Mouse (Mus musculus): ENCODE results near the gene Flnb. TPM values are rescaled to one million over a fixed set of nuclear protein-coding genes. Genes with fewer than 3 reads are reported as not detected.

The Flnb gene
- polyA plus RNA-seq, 1 experiment from 2014 or later = 13.8 TPM

DNA sequence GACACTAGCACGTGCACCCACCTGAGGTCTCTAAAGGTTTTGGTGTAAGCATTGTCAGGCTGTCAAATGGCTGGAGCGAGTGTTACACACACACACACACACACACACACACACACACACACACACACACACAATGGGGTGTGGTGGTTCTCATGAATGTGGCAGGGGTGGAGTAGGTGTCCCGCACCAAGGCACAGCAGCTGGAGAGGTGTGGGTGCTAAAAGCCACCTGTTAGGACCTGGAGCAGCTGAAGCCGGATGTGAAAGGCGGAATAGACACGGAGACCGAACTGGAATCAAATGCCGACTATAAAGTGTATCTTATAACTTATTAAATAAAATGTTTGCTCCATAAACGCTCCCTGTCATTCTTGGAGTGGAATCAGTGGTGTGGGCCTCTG, 133.5 kb downstream of the Flnb start:
- Histone ChIP-seq H3K4me3 (no peak overlapping the region), H3K4me1 (peaks cover 15% of the 10 kb centered on the region), H3K27ac (replicated peaks) (no peak overlapping the region), H3K36me3 (peaks cover 40% of the 10 kb centered on the region), H3K27me3 (ENCODE audit: low read depth, poor library complexity, severe bottlenecking) (no peaks in the 10 kb centered on the region), H3K9me3 (replicated peaks) (no peaks in the 10 kb centered on the region)
- WGBS = 92% methylated on average over 9 of the region's 9 CpGs
- DNase-seq (ENCODE audit: low spot score) = no peak

DNA sequence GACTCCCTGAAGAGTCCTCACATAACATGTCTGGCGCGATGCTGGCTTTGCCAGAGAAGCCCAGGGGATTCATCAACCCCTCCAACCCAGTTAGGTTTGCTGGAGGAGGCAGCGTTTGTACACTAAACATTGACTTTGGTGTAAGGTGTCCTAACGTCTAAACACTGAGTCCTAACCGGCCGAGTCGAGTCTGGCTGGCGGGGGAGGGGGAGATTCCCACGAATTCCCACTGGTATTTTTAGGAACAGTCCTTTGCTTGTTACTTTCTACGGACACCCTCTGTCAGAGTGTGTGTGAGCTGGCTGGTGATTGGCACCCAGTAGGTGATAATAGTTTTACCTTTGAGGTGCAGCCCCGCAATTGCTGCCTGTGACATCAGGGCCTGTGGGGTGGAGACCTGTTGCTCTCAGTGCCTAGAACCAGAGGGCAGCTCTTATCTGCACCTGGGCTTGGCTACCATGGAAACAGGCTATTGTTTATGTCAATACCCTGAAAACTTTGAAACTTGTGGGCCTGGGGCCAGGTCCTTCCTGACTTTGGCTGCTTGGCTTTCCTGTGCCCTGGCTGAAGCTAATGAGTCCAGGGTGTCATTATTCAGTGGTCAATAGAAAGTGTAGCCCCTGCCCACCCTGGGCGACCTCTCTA, 135.0 kb downstream of the Flnb start:
- peak overlapping the region; percentile 61 for H3K27ac ChIP-seq (replicated peaks)
- H3K9me3 ChIP-seq (replicated peaks) = no peaks in the 10 kb centered on the region
- DNase-seq (ENCODE audit: low spot score) = no peak
- peaks cover 40% of the 10 kb centered on the region for H3K36me3 ChIP-seq
- H3K27me3 ChIP-seq (ENCODE audit: low read depth, poor library complexity, severe bottlenecking) = no peaks in the 10 kb centered on the region
- H3K4me3 ChIP-seq = no peak overlapping the region
- H3K4me1 ChIP-seq = peaks cover 27% of the 10 kb centered on the region
- 34% methylated on average over 12 of the region's 12 CpGs for WGBS

- Histone ChIP-seq H3K36me3 (peaks cover 28% of the 10 kb centered on the region), H3K9me3 (replicated peaks) (no peaks in the 10 kb centered on the region), H3K27ac (replicated peaks) (peak overlapping the region; percentile 46; the same call in 1 of the 2 replicates), H3K4me3 (no peak overlapping the region), H3K27me3 (ENCODE audit: low read depth, poor library complexity, severe bottlenecking) (no peaks in the 10 kb centered on the region), H3K4me1 (peaks cover 27% of the 10 kb centered on the region)
- 47% methylated on average over 6 of the region's 6 CpGs for WGBS
- DNase-seq (ENCODE audit: low spot score) = no peak
Observed at GRCm38 (mm10) chr14:7954071-7954471, 136.3 kb downstream of the Flnb start.

DNA sequence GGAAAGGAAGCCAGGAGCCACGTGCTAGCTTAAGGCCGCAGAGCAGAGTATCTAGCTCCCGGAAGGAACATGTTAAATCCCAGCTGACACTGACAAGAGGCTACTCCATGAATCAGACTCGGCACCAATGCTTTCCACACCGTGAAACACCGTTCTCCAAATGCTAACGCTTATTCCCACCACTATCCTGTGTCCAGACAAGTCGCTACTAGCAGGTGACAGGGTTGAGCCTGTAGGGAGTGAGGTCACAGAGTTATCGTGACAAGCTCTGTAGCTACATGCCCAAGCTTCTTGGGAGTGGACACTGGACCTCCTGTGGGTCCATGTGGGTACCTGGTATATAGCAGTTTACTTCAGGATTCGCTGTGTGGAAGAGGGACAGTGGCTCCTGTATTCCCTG, 138.7 kb downstream of the Flnb start:
- no peaks in the 10 kb centered on the region for H3K9me3 ChIP-seq (replicated peaks)
- H3K27me3 ChIP-seq (ENCODE audit: low read depth, poor library complexity, severe bottlenecking) = no peaks in the 10 kb centered on the region
- peaks cover 4% of the 10 kb centered on the region; the same call in 1 of the 2 replicates for H3K36me3 ChIP-seq
- 90% methylated on average over 10 of the region's 10 CpGs for WGBS
- peaks cover 27% of the 10 kb centered on the region for H3K4me1 ChIP-seq
- no peak for DNase-seq (ENCODE audit: low spot score)
- H3K27ac ChIP-seq (replicated peaks) = peak overlapping the region; percentile 49; the same call in 1 of the 2 replicates
- H3K4me3 ChIP-seq = no peak overlapping the region

- 49% methylated on average over 9 of the region's 9 CpGs for WGBS
- Histone ChIP-seq H3K27ac (replicated peaks) (peak within 1 kb of the TSS; percentile 49), H3K4me3 (no peak within 1 kb of the TSS), H3K27me3 (ENCODE audit: low read depth, poor library complexity, severe bottlenecking) (no peaks in the 10 kb centered on the region), H3K36me3 (no peaks in the 10 kb centered on the region), H3K9me3 (replicated peaks) (no peaks in the 10 kb centered on the region), H3K4me1 (peaks cover 27% of the 10 kb centered on the region)
- DNase-seq (ENCODE audit: low spot score) = peak; percentile 49
Observed at GRCm38 (mm10) chr14:7957049-7957448, 139.3 kb downstream of the Flnb start, which contains the start of gene Gm45521. TSS of gene Gm45521 (plus strand) at chr14:7957288.

DNA sequence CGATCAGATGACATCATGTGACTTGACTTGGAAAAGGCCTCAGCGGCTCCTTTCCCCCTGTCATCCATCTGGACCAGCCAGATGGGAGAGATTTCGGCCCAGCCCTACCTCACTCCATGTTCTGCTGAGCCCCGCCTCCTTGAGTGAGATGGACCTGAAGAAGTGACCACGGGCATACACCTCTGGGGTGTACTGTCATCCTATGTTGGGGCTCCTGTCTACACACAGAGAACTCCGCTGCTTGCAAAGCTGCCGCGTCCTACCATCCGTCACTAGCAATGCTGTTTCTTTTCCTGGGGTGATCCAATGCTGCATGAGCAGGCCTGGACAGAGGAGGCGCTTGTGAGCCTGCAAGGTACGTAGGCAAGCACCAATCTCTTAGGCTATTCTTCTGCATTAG, 142.9 kb downstream of the Flnb start:
- Histone ChIP-seq H3K4me1 (peaks cover 12% of the 10 kb centered on the region), H3K4me3 (no peak overlapping the region), H3K27me3 (ENCODE audit: low read depth, poor library complexity, severe bottlenecking) (no peaks in the 10 kb centered on the region), H3K27ac (replicated peaks) (no peak overlapping the region), H3K9me3 (replicated peaks) (no peaks in the 10 kb centered on the region), H3K36me3 (no peaks in the 10 kb centered on the region)
- 50% methylated on average over 11 of the region's 11 CpGs for WGBS
- DNase-seq (ENCODE audit: low spot score) = peak; percentile 23

GRCm38 (mm10) chr14:7961714-7962113, 144.0 kb downstream of the Flnb start:
- no peak overlapping the region for H3K27ac ChIP-seq (replicated peaks)
- H3K4me1 ChIP-seq = peaks cover 10% of the 10 kb centered on the region

GRCm38 (mm10) chr14:7962626-7963025, 144.9 kb downstream of the Flnb start:
- H3K27ac ChIP-seq (replicated peaks) = no peak overlapping the region
- peaks cover 1% of the 10 kb centered on the region; the same call in 1 of the 2 replicates for H3K4me1 ChIP-seq
- no peak for DNase-seq (ENCODE audit: low spot score)
- no peak overlapping the region for H3K4me3 ChIP-seq
- H3K9me3 ChIP-seq (replicated peaks) = no peaks in the 10 kb centered on the region
- H3K27me3 ChIP-seq (ENCODE audit: low read depth, poor library complexity, severe bottlenecking) = no peaks in the 10 kb centered on the region
- WGBS = 89% methylated on average over 2 of the region's 2 CpGs
- H3K36me3 ChIP-seq = no peaks in the 10 kb centered on the region

More at GRCm38 (mm10) chr14:7961714-7962113, 144.0 kb downstream of the Flnb start:
- no peaks in the 10 kb centered on the region for H3K27me3 ChIP-seq (ENCODE audit: low read depth, poor library complexity, severe bottlenecking)
- 90% methylated on average over 5 of the region's 5 CpGs for whole genome bisulfite sequencing
- H3K4me3 ChIP-seq = no peak overlapping the region
- DNase-seq (ENCODE audit: low spot score) = no peak
- no peaks in the 10 kb centered on the region for H3K9me3 ChIP-seq (replicated peaks)
- no peaks in the 10 kb centered on the region for H3K36me3 ChIP-seq

- no peak for DNase-seq (ENCODE audit: low spot score)
- Histone ChIP-seq H3K27me3 (ENCODE audit: low read depth, poor library complexity, severe bottlenecking) (no peaks in the 10 kb centered on the region), H3K9me3 (replicated peaks) (no peaks in the 10 kb centered on the region), H3K27ac (replicated peaks) (no peak overlapping the region), H3K36me3 (no peaks in the 10 kb centered on the region), H3K4me3 (no peak overlapping the region), H3K4me1 (no peaks in the 10 kb centered on the region)
- 66% methylated on average over 7 of the region's 7 CpGs for WGBS
Observed at GRCm38 (mm10) chr14:7963160-7963559, 145.4 kb downstream of the Flnb start.

- WGBS = 56% methylated on average over 11 of the region's 11 CpGs
- H3K4me1 ChIP-seq = no peaks in the 10 kb centered on the region
- no peak overlapping the region for H3K27ac ChIP-seq (replicated peaks)
- no peaks in the 10 kb centered on the region for H3K9me3 ChIP-seq (replicated peaks)
- peak; percentile 65 for DNase-seq (ENCODE audit: low spot score)
- H3K36me3 ChIP-seq = no peaks in the 10 kb centered on the region
- H3K4me3 ChIP-seq = no peak overlapping the region
- H3K27me3 ChIP-seq (ENCODE audit: low read depth, poor library complexity, severe bottlenecking) = no peaks in the 10 kb centered on the region
Observed at GRCm38 (mm10) chr14:7964219-7964889, 146.6 kb downstream of the Flnb start.

DNA sequence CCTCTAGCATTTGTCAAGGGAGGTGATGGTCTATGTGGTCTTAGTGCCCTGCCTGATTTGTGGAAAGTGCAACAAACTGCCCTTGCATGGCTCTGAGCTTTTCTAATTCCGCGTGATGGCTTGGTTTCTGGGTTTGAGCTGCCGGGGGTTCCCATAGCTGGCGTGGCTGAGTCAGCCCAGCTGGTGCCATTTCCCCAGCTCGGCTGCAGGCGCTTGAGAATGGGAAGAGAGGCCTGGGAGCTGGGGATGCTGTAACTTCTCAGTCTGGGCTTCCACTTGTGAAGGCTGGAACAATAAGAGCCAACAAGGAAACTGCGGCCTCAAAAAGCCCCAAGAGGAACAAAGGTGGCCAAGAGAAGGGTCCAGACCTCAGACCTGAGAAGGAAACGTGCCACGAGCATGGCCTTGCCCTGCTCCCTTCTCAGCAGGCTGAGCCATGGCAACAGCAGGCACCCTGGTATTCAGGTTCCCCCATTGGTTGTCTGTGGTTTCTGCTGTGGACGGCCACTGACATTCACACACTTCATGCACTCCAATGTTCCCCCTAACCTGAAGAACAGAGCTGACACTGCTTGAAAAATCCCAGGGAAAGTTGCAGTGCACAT, 154.2 kb downstream of the Flnb start:
- Histone ChIP-seq H3K9me3 (replicated peaks) (no peaks in the 10 kb centered on the region), H3K4me3 (no peak overlapping the region), H3K4me1 (no peaks in the 10 kb centered on the region), H3K27me3 (ENCODE audit: low read depth, poor library complexity, severe bottlenecking) (no peaks in the 10 kb centered on the region), H3K36me3 (no peaks in the 10 kb centered on the region), H3K27ac (replicated peaks) (no peak overlapping the region)
- 74% methylated on average over 10 of the region's 10 CpGs for WGBS
- DNase-seq (ENCODE audit: low spot score) = no peak

- H3K4me3 ChIP-seq = no peak overlapping the region
- H3K36me3 ChIP-seq = no peaks in the 10 kb centered on the region
- H3K27me3 ChIP-seq (ENCODE audit: low read depth, poor library complexity, severe bottlenecking) = no peaks in the 10 kb centered on the region
- no peaks in the 10 kb centered on the region for H3K4me1 ChIP-seq
- H3K9me3 ChIP-seq (replicated peaks) = no peaks in the 10 kb centered on the region
- H3K27ac ChIP-seq (replicated peaks) = no peak overlapping the region
- DNase-seq (ENCODE audit: low spot score) = no peak
- WGBS = 88% methylated on average over 1 of the region's 1 CpGs
Observed at GRCm38 (mm10) chr14:7974643-7975042, 156.9 kb downstream of the Flnb start.

- Histone ChIP-seq H3K27ac (replicated peaks) (no peak overlapping the region), H3K4me3 (no peak overlapping the region), H3K36me3 (no peaks in the 10 kb centered on the region), H3K27me3 (ENCODE audit: low read depth, poor library complexity, severe bottlenecking) (no peaks in the 10 kb centered on the region), H3K9me3 (replicated peaks) (no peaks in the 10 kb centered on the region), H3K4me1 (no peaks in the 10 kb centered on the region)
- DNase-seq (ENCODE audit: low spot score) = no peak
- 87% methylated on average over 6 of the region's 6 CpGs for WGBS
Observed at GRCm38 (mm10) chr14:7975177-7975576, 157.4 kb downstream of the Flnb start.

Data from midbrain, embryonic 10.5 days (tissue).